Mouse (Mus musculus) stomach, postnatal 0 days (tissue): ENCODE data around the gene Sulf2.

Source experiments
- CTCF ChIP-seq: IDR thresholded peaks from 2 replicates; pipeline ENCODE4 v1.5.1; 2016; ENCODE audit warnings: antibody characterized with exemption, low read depth, mild to moderate bottlenecking, moderate library complexity
- EP300 ChIP-seq: optimal IDR thresholded peaks from 2 replicates; pipeline ENCODE3; 2016; ENCODE audit warnings: antibody characterized with exemption

DNA sequence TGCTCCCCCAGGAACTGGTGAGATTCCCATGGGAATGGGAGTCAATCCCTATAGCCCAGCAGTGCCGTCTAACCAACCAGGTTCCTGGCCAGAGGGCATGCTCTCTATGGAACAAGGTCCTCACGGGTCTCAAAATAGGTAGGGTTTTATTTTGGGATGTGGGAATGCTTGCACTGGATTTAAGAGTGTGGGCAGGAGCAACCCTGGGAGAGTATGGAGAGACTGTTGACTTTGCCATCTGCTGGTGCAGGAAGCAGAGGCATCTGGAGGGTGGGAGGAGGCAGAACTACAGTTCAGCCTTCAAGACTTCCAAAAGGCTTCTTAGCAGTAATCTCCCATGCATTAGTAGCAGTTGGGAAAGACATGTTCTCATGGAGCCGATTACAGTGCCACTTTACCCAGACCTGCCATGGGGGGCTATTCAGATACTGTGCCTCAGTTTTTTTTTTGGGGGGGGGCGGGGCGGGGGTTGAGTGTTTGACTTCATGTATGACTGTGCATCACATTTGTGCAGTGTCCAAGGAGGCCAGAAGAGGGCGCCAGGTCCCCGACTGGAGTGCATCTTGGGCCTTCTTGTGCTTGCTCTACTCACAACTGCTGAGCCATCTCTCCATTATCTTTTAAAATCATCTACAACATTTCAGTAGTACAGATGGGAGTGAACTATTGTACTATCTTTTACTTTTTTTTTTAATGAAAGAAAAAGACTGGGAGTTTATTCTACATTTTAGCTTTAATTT is 95.6 kb downstream of the Sulf2 start:
- TF ChIP-seq CTCF (peak; percentile 71), EP300 (no peak)
